Mouse (Mus musculus) mesoderm, embryonic 11.5 days (tissue): ENCODE measurements around the gene Ezh1.

Experiments used
- DNase-seq: peaks from one replicate; pipeline ENCODE4 v3.0.0-alpha.2; 2012; ENCODE audit warnings: low read depth, low spot score

The Ezh1 gene

DNA sequence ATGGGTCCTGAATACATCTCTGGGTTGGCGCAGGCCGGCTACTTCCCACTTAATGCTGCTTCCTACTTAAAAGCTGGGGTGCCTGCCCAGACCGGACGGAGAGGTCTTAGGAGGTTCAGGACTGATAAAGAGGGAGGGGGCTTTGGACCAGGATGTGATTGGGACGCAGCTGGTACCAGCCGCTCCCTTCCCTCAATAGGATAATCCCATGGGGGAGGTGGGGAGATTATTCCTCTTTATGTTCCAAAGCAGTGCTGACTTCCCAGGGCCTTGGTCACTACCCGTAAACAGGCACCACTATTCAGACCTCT lies 20.4 kb upstream of the Ezh1 start:
- no peak for DNase-seq

DNA sequence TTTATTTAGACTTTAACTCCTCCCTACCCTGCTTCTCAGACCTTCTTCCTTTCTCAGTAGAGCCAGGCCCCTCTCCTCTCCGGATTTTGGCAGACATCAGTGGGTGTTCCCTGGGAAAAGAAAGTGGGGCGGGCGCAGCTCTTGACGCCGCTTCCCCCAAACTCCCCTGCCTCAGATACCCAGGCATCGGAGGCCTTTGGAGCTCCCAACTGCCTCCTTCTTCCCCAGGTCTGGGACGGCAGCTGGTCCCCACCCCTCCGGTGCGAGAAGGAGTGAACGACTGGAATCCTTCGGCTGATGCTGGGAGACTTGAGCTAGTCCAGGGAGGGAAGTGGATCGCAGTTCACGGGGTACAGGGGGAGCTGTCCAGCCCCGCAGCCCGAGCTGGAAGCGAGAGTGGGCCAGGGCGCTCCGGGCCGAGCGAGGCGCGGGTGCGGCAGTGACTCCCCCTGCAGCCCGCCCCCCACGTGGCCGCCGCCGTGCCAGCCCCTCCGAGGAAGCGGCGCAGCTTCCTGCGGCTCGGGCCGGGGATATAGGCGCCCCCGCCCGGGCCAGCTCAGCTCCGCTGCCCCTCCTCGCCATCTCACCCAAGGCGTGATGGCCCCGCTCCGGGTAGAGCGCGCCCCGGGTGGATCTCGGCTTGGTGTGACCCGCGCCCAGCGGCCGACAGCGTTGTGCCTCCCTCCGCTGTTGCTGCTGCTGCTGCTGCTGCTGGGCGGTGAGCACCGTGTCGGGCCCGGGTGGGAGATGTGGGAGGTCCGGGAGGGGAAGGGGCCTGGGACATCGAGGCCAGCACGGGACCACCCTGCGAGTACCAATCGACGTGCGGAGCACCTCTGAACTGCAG lies 19.8 kb upstream of the Ezh1 start, which contains the start of gene Ramp2:
Gene Ramp2 (plus strand): TSS at position 174 of the 847 bp plus-strand sequence.
- DNase-seq, result no peak

DNA sequence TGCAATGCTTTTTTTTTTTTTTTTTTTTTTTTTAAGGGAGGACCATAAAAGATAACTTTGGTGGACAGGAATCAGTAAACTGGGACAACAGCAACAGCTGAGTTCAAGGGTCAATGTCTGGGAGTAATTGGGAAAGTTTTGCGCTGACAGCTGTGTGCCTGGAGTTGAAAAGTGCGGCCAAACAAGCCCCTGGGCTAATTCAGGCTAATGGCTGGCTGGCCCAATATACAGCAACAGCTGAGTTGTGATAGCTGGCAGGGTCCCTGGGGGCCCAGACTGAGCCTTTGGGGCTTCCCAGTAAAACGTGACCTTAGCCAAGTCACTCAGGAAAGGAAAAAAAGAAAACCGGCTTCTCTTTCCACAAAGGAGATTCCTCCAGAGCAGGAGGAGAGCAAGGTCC lies 18.8 kb upstream of the Ezh1 start:
- no peak for DNase-seq

DNA sequence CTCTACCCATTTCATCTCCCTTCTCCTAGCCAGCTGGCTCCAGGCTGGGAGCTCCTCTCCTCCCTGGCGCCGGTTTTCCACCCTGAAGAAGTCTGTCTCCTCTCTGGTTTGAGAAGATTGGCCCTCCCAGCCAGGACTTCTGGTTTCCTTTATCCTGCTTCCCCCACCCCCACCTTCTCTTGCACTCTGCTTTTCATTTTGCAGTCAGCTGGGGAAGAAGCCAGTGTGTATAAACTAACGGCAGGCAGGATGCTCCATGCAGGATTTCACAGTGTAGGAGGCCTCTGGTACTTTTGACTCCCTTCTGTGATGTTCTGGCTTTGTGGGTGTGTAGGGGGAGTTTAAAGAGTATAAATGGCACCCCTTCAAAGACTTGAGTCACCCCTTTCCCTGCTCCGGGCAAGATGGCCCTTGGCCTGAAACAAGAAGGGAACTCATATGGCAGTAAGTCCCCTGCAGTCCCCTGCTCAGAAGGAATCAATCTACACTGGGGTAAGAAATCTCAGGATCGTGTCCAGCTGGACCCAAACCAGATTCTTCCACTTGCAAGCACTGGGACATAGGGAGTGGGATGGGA lies 11.9 kb upstream of the Ezh1 start:
- DNase-seq, result no peak

DNA sequence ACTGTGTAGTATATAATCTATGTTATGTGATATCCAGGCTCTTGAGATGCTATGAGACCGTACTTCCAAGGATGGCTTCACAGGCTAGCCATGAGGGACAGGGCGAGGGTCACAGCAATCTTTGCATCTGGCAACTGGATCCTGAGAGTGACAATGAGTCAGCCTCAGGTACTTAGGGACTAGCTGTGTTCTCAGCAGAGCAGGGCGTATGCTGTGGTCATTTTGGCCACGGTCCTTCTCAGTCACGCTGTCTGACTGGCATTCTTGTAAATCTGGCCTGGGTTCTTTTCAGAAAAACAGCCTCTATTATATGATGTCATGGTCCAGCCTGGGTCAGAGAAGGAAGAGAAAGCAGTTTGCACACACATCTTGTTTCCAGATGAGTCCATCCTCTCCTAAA lies 10.5 kb upstream of the Ezh1 start:
- no peak for DNase-seq

DNA sequence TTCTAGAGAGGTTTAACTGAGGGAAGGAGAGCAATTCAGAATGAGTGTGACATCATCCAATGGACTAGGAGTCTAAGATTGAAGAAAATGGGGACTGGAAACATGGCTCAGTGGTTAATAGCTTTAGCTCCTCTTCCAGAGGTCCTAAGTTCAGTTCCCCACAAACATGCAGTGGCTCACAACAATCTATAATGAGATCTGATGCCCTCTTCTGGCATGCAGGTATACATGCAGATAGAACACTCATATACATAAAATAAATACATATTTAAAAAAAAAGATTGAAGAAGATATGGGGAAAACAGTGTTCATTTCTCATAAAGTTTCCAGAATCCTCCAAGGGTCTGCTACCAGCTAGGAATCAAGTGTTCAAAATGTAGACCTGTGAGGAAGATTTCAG lies 9.2 kb upstream of the Ezh1 start:
- no peak for DNase-seq

DNA sequence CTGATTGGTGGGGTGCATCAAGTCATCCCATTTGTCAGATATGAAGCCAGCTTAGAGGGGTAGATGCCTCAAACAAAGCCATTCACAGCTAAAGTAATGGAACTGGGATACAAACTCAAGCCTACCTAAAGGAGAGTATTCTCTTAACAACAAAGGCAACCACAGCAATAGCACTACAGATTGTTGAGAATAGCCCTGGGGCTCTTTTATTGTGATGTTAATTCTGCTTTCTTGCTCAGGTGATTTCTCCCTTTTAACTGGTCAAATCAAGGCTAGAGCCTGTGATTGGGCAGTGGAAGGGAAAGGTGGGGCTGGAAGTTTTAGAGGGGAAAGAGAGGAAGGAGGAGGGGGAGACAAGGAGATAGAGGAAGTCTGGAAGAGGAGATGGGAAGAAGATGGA lies 7.9 kb upstream of the Ezh1 start:
- no peak for DNase-seq

DNA sequence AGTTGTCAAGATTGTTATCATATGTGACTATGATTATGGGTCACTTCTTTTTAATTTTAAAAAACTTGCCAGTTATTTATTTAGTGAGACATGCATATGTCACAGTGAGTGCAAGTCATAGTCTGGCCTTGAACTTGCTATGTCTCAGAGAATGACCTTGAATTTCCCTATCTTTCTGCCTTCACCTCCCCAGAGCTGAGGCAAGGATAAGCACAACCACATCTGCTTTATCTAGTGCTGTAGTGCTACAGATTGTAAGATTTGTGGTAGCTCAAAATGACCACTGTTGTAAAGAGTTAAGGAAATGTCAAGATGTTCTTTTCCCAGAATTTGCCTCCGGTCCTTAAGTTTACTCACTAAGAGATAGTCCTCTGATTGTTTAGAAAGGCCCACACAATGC lies 7.0 kb upstream of the Ezh1 start:
- DNase-seq, result no peak

DNA sequence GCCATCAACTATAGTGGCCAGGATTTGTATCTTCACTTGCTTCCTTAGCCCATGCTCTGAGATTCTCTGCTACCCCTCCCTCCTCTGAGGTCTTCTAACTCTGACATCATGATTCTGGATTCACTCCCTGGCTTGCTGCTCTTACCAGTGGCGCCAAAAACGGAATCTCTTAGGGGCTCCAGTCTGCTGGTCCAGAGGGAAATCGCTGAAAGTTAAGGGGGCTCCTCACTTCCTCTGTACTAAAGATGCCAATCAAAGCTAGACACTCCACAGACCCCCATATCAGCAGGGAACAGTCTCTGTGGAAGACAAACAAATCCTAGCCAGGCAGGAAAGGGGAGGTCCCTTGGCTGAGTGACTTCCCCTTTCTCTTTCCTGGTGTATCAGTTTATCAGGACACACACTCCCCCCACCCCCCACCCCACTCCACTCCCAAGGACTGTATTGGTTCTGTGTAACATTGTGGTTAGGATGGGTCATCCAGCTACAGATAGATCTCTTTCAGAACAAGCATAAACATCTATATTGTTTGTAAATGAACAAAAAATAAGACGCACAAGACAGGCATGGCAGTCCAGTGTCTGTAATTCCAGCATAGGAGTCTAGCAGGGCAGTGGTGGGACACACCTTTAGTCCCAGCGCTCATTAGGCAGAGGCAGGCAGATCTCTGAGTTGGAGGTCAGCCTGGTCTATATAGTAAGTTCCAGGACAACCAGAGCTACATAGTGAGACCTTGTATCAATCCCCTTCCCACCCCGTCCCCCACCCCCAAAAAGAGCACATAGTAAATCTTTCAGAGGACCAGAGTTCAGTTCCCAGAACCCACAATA lies 6.0 kb upstream of the Ezh1 start:
- DNase-seq, result peak; percentile 48

DNA sequence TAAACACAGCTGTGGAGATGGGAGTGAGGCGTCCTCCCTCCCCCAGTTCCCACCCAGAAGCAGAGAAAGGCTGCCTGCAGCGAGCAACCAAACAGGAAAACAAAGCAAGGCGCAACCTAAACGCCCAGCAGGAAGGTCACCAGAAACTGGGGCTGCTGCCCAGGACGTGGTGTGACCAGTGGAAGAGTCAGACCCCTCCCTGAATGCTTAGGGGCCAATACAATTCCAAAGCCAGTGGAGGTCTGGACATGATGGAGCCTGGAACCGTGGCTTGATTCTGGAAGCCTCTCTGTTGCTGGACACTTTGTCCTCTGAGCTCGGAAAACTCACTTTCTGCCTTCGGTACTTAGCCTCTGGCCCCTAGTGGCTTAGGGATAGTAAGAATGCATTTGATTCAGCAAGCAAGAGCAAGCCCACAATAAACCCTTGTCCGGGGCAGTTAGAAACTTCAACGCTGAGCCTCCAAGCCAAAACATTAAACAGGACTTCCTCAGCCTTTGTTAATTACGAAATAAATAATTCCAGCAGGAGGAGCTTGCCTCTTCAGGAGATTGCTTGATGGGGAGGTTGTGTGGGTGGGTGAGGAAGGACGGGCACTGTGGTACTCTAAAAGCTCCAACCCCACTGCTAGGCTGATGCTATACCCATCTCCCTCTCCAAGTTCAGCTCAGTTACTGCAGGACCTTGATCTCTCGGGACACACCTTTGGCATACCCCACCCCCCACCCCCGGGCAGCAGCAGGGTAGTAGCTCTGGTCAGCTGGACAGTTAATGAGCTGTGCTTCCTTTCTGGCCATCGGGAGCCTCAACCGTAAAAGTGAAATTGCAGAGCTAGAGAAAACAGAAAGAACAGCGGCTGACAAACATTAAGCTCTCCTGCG lies 5.0 kb upstream of the Ezh1 start:
- DNase-seq, result no peak

DNA sequence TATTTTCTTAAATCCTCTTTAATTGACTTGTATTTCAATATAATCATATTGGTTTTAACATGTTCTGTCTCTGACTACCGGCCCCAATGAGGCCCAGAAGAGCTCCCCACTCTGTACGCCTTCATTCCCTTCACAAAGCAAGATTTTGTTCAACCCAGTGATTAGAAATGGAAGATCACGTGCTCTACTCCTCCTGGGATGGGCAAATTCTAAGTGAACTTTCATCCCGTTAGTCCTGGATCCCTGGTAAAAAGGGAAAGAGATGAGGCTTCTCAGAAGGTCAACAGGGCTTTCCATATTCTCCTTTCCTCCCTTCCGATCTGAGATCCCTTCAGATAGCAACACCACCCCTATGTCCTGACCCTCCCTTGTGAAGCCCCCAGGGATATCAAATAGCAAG lies 4.3 kb upstream of the Ezh1 start:
- no peak for DNase-seq

DNA sequence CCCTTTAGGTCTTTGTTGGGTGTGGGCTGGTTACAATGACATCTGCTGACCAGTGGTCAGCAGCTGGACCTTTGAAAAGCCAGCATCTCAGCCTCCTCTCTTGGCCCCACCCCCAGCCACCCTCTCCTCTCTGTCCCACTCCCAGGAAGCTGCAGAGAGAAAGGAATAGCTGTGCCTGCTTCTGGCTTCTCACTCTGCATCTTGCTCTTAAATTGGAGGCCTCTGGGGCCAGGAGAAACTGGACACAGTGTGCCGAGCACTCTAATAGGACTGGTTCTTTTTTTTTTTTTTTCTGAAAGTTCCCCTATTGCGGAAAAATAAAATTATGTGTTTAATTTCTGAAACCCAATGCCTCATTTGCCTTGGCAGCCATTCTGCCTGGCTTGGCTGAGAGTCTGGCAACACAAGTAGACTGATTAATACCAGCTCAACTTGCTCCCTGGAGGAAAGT lies 3.8 kb upstream of the Ezh1 start:
- no peak for DNase-seq

DNA sequence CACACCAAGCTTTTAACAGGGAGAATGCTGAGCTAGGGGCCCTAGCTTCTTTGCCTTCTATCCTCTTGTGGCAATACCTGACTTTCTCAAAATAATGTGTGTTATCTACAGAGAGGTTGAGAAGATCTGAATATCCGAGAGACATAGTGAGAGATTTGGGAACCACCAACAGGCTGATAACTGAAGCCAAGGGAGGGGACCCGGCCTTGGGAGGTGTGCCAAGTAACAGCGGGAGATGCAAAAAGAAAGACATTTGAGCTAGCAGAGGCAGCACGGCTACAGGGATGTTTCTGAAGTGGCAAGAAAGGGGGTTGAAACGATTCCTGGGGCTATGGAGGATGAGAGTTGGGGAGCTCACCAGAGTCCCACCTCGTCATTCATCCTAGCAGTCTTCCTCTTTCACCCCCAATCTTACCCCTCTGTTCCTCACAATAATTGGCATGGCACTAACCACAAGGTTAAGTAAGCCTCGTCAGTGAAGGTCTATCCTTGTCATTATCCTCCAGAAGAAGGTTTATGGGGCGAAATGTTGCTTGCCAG lies 3.2 kb upstream of the Ezh1 start:
- no peak for DNase-seq

DNA sequence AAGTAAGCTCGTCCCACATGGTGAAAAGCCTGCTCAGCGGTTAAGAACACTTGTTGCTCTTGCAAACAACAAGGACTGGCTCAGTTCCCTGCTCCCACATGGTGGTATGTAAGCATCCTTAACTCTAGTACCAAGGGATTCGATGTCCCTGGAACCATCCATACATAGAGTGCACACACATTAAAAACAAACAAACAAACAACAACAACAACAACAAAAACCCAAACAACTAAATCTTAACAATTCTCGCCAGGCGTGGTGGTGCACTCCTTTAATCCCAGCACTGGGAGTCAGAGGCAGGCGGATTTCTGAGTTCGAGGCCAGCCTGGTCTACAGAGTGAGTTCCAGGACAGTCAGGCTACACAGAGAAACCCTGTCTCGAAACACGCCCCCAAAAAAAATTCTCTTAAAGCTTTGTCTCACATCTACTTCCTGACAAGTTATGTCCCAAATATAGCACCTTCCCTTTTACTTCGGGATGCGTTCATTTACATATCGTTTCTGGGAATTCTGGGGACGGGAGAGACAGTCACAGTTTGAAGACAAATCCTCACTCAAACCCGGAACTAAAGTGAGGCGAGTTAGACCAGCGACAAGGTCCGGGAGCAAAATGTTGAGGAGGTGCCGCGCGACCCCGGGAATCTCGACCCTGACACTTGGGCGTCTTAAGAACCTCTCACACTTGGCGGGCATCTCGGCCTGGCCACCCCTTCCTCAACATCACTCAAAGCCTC lies 765 bp downstream of the Ezh1 start:
- DNase-seq, result no peak

DNA sequence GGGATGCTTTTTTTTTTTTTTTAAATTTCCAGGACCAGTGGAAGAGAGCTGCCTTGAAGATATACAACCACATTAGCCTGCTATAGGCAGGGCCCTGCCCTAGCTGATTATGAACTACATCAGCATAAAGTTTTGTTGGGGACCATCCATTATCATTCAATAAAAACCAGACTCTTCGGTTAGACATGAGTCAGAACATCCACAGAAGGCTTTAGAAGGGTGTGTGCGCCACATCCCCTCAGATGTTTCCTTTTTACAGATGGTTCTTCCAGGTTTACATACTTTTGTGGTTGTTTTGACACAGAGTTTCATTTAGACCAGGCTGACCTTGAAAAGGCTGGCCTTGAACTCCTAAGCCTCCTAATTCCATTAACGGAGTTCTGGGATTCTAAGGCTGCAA lies 1.9 kb downstream of the Ezh1 start:
- no peak for DNase-seq

DNA sequence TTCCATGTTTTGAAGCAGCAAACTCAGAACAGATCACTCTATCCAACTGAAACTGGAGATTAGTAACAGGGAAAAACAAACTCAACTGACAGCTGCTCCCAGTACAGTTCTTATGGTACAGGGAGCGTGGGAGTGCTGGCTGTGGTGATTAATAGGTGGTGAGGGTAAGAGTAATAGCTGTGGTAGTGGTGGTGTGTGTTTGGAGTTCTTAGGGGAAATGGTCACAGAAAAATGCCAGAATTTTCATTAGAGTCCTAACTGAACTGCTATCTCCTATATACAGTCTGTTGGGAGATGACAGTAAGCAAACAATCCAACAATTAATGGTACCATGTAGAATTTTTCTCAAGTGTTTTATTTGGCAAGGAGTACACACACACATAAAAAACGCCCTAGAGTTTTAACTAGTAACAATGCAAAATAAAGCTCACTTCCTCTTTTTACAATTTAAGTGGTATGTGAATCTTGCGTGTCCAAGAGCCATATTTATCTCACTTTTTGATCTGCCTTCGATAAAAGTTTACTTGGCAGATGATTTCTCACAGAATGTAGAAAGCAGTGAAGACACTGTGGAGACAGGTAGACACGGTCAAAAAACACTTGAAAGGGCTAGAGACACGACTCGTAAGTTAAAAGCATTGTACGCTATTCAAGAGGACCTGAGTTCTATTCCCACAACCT lies 4.8 kb downstream of the Ezh1 start:
- DNase-seq, result no peak

DNA sequence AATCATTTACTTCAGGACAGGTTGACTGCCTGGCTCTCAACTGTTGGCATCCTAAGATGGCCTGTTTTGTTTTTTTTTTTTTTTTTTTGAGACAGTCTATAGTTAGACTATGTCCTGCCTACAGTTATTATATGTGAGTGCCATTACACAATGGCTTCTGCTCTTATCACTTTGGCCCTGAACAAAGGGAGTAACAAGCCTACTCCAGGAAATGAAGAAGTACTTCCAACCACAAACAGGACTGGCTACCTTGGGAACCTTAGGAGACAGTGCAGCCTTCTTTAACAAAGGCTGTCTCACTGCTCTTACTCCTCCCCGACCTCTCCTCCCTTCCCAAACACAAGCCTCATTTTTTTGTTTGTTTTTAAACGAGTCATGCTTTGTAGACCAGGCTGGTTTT lies 5.4 kb downstream of the Ezh1 start:
- DNase-seq, result no peak

DNA sequence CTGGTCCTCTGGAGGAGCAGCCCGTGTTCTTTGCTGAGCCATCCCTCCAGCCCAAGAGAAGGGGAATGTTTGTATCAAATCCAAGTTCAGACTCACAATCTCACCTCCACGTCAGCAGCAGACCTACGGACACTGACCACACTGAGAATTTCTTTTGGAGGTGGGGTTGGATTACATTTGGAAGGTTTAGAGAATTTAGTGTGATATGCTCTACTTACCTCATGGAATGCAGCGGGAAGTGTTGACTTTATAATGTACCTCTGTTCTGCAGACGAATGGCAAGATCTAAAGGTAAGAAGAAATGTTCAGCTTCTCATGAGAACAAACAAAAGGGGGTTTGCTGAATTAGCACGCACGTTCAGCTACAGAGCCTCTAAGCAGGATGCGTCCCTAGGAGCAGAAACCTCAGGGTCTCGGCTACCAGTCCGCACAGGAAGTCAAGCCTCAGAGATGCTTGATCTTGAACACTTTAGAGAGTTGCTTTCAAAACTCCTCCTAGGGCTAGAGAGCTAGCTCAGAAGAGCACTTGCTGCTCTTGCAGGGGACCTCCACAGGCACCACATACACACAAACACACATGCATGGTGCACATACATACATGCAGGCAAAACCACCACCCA lies 7.7 kb downstream of the Ezh1 start:
- DNase-seq, result no peak

DNA sequence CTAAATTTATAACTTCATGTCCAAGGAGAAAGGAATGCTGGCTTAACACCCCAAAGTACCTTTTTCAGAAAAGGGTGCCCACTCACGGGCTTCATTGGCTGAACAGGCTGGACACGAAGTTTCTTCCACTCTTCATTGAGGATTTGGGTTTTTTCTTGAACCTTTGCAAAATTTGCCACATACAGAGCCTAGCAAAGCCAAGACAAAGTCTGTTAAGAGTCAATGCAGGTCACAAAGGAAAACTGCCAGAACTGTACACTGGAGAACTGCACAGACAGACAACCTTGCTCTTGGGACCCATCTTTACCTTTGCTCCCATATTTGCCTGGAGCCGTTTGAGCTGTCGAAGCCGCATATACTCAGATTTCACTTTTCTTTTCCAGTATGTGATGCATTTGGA lies 9.3 kb downstream of the Ezh1 start:
- DNase-seq, result no peak

DNA sequence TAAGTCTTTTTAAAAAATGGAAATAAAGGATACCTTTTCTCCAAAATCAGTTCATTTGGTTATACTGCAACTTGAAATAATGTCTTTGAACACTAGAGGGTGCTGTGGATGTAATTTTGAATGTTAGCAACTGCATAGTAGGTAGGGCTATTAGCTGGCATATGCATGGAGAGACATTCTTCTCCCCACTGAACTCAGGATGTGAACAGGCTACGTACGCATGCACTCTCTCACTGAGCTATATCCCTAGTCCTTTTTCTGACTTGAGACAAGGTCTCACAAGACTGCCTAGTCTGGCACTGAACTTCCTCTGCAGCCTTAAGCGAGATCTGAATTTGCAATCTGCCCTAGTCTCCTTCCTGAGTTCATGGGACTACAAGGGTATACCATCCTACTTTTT lies 14.3 kb downstream of the Ezh1 start:
- peak; percentile 84 for DNase-seq
